Mouse (Mus musculus): ENCODE results near the gene Hoxa3.
A peak's percentile ranks its signal among the peaks of the same experiment; 100 is the strongest.

Hoxa3 gene

DNA sequence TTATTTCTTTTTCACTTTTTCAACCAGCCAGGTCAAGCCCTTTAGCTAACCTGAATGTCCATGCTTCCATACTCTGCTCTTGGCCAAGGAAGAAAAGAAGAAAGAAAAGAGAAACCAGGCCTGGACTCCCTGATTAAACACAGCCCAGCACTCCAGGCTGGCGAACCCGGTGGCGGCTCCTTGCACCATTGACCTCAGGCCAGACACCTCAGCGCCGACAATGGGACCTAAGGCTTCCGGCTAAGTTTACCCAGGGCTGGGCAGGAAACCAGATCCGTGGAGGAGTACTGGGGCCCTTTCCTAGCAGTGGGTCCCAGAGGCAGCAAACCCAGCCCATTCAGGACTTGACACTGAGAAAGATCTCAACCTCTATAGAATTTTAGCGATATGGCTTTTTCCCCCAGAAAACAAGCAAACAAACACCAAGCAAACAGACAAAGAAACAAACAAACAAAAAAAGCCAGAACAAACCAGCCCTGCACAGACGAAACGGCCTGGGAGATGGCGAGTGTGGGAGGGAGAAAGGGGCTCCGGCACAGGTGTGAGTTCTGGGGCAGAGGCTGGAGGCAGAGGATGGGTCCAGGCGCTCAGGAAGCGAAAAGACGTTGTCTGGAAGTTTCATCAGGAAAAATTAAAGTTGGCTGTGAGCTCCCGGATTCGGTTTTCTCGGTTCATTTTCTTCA is 18.9 kb upstream of the Hoxa3 start:
- no peak for DNase-seq (ENCODE audit: low spot score)

DNA sequence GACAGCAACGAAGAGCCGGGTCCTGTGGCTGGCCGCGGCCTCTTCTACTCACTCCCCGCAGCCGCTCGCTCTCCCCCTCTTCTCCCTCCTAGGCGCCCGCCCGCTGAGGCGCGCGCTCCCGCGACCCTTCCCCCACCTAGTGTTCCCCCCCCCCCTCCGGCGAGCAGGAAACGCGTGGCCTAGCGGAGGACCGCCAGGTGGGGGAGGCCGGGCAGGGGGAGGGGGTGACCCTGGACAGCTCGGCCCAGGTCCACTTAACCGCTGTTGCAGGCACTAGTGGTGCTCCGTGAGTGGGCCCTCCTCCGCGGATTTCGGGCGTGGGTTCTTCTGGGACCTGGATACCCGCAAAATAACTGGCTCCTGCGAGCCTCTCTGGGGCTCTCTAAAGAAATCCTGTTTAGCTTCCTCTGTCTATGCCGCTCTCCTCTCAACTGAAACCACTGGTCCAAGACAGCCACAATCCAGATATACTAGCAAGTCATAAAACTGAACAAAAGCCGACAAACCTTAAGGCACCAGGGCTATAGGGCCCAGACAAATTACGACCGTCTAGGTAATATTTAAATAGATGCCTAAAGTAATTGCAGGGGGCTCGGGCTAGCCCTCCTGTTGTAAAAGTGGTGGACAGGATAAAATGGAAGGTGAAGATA is 17.5 kb upstream of the Hoxa3 start, which contains the start of gene Hoxa9:
TSS of gene Hoxa9 (minus strand) at position 574 of the 650 bp plus-strand sequence.
- DNase-seq (ENCODE audit: low spot score) = no peak

DNA sequence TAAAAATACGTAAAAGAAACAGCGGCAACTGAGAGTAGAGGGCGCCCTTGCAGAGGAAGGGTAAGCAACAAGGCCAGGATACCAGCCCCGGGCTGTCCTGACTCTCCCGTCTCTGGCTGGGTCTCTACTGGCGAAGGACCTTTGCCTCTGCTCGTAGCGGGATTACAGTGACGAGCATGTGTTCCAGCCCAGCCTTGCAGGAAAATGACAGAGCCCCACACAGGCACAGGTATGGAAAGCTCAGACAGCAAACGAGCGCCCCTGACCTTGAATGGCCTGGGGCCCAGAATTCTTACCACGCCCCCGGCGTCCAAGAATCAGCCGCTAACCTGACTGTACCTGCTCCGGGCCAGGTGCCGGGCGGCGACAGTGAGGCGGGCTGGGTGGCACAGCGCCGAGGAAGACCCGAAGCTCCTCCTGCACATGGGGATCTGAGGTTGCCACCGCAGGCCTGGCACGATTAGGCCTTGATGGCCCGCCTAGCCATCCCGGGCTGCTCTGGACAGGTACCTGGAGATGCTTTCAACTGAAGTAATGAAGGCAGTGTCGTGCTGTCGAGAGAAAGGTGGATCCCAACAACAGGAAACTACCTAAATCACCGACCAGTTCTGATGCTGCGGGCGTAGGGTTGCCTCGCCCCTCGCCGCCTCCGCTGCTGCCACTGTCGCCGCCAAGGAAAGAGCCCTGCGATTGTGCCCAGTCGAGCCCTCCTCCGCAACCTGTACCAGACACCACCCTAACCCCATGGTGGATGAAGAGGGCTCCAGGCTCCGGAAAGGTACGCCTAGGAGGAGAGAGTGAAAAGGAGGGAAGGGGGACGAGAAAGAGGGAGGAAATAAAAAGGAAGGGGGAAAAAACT is 16.7 kb upstream of the Hoxa3 start:
- DNase-seq (ENCODE audit: low spot score) = no peak

DNA sequence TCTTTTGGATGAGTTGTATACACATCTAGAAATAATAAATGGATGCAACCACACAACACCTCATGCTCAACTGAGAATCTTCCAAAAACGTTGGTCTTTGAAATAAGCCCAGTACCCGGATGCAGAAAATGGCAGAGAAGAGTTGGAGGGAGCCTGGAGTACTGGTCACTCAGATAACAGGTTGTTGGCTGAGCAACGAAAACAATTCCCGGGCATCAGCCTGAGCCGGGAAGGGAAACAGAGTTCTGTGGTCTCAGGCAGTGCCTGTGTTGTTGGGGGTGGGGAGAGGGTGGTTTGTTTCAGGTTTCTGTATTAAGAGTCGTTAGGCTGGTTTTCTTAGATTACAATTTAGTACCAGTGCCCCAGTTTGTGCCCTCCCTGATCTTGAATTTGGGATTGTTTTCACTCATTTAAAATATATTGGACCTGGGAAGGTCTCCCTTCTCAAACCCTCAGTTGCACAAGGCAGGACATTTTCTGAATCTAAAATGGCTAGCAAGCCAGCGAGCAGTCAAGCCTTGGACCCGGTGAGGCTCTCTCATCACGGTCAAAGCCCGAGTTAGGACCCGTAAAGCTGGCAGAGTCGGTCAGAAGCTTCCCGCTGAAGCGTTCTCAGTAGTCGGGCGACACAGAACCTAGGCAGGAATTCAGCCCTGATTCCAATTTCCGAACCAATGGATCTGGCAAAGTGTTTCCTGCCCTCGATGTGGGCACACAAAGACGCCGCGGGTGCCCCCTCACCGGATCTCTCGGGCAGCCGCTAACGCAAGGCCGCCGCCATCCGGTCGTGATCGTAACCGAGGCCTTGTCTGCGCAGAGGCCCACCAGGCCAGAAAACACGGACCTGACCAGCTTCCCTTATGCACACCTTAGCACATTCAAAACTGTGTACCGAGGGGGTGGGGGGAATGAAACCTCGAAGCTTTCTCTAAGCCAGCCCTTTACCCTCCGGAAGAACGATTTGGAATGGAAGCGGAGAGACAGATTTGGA is 15.6 kb upstream of the Hoxa3 start:
- DNase-seq (ENCODE audit: low spot score) = no peak

DNA sequence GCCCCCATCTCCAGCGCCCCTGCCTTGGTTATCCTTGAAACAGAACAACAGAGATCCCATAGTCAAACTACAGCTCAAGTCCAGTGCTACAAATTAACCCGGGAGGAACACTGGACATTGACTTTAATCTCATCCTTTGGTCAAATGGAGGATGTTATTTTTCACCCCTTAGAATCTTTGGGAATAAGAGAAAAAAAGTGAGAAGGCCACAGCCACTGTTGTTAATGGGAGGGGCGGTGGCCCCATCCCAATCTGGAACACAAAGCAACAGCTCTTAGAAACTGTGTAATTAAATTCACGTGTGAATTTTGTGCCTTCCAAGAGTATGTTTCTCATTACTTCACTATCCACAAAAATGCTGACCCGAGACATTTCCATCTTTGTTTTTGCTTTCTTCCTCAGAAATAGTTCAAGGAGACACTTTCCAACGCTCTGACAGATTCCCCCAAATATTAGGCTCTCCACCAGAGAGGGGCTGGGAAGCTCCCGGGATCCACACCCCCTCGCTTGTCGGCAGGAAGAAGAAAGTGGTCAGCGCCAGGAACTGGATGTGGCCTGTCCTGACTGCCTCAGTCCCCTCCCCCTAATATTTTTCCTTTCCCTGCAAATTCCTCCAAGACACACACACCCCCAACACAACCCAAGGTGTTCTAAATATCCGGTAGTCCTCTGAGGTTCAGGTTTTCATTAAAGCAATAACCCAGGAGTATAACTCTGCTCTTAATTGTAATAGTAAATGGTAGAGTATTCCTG is 14.5 kb upstream of the Hoxa3 start:
- DNase-seq (ENCODE audit: low spot score) = no peak

DNA sequence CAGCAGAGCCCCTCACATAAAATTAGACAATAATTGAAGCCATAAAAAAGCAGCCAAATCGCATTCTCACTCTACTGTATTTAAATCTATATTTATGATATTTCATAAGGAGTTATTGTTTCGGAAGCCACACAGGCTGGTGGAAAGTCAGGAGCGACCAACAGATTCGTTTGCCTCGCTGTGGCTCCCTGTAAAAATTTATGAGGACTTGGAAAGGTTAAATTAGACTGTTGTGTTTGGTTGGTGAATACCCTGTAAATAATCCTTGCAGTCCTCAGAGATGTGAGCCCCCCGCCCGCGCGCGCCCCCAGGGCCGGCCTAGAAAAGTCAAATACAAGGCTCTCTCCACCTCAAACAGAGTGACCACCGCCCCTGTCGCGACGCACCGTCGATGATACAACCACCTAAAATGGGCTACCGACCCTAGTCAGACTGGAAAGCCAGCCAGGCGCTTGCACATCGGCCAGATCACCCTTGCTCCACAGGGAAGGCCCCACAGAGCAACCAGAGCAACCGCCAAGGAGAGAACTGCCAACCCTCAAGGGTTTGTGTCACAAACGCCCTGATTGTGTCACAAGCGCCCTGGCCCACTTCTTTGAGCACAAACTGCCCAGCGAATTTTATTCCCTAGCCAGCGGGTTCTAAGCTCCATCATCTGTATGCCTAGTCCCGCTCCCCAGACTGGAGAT is 13.6 kb upstream of the Hoxa3 start:
- DNase-seq (ENCODE audit: low spot score) = no peak

DNA sequence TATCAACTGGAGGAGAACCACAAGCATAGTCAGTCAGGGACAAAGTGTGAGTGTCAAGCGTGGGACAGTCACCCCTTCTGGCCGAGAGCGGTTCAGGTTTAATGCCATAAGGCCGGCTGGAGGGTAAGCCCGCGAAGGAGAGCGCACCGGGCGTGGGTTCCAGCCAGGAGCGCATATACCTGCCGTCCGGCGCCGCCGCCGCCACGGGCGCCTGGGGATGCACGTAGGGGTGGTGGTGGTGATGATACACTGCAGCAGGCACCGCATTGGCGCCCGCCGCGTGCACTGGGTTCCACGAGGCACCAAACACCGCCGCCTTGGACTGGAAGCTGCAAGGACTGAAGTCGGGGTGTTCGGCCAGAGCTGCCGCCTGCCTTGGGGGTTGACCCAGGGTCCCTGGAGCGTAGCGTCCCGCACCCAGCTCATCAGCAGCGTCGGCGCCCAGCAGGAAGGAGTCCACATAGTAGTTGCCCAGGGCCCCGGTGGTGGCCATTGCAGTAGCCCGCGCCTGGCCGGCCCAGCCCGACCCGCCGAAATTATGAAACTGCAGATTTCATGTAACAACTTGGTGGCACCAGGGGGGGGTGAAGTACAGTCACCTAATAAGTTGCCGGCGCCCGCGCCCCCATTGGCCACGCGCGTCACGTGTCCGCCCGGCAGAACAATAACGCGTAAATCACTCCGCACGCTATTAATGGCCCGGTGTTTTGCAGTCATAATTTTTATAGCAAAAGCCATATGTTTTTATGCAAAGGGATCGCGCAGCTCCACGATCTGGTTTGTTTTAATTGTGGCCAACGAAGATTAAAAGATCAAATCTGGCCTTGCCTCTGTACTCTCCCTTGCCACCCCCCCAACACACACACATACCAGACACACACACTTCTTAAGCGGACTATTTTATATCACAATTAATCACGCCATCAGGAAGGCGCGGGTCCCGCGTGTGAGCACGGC is 12.8 kb upstream of the Hoxa3 start:
- DNase-seq (ENCODE audit: low spot score) = no peak

DNA sequence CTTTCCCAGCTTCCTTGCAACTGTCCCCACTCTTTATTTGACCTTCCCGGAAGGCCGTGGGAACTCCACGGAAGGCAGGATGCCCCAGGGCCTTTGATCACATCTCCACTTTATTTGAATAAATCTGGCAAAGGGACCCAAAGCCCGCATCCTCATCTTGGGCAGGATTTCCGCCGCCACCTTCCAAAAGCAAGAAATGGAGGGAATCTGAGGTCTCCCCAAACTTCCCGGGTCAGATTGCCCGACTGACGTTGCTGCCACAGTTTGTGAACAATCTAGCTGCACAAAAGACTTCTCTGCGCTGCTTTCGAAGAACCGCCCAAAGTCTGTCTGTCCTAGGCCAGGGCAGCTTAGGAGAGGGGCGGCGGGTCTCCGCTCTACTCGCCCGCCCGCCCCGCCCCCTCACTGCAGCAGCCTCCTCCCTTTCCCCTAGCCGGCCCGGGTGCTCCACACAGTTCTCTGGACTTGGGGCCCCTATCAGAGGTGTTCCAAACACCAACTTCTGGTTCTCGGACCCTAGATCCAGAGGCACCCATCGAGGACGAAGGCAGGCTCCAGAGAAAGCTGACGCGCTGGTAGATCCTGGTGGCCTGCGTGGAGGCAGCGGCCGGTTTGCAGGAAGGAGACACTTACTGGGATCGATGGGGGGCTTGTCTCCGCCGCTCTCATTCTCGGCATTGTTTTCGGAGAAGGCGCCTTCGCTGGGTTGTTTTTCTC is 11.9 kb upstream of the Hoxa3 start:
- no peak for DNase-seq (ENCODE audit: low spot score)

DNA sequence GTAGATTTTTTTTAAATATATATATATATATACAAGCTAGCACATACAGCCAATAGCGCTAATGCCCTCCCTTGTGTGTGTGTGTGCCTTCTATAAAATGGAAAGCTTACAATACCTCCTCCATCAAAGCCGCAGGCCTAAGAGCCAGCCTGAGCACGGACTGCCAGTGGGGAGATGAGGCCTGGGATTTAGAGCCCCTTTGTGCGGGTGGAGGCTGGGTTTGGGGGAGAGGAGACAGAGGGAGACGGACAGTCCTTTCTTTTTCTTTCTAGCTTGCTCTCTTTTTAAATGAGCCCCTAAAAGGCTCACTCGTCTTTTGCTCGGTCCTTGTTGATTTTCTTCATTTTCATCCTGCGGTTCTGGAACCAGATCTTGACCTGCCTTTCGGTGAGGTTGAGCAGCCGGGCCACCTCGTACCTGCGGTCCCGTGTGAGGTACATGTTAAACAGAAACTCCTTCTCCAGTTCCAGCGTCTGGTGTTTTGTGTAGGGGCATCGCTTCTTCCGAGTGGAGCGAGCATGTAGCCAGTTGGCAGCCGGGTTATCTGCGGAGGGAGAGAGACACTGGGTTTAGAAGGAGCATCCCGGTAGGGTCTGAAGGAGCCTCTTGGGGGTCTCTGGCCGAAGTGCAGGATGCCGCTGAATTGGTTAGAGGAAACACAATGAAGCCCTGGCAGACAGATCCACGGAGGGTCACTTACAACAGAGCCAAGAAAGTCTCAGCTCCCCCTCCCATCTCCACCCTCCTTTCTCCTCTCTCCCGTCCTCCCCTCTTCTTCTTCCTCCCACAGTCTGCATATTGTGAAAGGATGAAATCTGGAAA is 11.0 kb upstream of the Hoxa3 start:
- DNase-seq (ENCODE audit: low spot score) = peak; percentile 33

DNA sequence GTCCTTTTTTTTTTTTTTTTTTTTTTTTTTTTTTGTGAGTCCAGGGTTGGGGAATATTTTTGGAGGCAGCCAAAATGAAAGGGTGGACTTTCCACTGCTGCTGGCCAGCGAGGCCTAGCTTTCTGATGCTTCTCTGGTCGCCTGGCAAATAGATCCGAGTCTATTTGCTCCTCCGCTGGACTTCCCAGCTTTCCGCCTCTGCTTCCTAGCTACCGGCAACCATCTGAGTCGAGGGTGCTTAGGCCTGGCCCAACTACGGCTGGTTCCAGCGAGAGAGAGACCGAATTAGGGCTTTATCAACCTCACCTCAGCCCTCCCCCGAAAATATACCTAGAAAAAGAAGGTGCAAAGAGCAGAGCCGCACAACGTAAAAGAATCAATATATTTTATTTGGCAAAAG is 9.6 kb upstream of the Hoxa3 start:
- peak; percentile 33 for DNase-seq (ENCODE audit: low spot score)

DNA sequence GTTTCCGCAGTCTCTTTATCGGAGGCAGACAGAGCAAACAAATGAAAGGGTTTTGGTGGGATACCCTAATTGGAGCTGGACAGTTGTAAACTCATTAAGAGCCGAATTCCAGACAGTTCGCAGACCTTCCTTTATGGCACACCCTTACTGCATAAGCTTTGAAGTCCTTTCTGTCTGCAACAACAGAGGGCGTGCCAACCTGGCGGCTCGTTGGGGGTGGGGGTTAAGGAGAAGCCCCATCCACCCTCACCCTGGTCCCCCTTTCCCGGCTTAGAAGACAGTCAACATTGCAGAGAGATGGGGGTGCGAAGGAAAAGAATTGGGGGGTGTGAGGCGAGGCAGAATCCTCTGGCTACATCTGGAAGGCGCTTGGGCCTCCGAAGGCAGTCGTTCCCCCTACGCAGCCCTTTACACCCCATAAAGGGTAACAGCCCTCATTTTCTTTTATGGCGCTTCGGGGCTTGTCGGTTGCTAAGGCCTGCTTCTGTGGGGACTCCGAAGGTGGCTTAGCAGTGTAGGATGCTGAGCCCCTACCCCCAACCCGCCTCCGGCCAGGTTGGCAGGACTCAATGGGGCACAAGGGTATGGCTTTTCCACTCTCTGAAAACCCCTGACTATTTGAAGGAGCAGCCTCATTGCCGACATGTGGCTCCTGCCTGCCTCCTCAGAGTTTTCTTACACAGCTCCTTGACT is 9.0 kb upstream of the Hoxa3 start:
- peak; percentile 50 for DNase-seq (ENCODE audit: low spot score)

DNA sequence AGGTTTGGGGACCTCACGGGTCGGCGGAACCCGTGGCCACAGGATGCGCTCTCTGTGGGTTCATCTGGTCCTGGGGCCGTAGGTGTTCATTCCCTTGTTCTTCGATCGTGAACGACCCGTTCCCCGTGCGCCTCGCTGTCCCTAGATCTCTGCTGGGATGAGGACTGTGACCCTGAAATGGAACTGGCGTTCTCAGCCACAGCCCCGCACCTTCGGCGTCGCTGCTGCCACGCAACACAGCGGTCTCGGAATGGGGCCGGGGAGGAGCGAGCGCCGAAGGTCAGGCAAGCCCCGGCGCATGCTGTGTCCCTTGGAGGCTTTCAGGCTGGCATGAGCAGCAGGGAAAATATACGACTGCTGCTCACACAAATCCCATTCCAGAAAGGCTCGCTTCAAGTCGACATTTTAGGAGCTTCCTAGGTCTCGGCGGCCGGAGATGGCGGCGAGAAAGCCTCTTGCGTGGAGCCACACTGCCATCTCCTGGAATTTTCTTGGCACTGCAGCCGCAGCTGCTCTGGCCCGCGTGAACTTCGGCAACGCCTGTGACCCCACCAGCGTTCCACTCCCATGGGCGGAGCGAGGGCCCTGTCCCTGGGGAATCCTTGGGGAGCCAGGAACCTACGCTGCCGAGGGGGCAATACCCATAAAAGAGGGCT is 8.3 kb upstream of the Hoxa3 start, which contains the start of gene Hoxa7:
TSS of gene Hoxa7 (minus strand) at position 518 of the 656 bp plus-strand sequence.
- DNase-seq (ENCODE audit: low spot score) = peak; percentile 93

DNA sequence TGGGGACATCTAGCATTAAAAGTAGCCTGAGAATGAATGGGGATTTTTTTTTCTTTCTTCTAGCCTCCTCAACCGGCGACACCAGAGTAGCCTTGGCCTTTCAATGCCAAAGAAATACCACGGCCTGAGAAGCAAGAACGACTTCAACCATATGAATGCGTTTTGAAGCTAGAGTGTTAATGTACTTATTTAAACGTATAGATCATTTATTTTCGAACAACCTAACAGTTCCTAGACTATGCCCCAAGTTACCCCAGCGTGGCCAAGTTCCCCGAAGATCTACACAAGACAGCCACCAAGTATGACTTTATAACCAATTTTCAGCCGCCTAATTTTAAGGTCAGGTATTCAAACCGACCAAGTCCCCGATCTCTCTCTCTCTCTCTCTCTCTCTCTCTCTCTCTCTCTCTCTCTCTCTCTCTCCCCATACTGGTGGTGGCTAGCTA is 7.8 kb upstream of the Hoxa3 start:
- DNase-seq (ENCODE audit: low spot score) = no peak

DNA sequence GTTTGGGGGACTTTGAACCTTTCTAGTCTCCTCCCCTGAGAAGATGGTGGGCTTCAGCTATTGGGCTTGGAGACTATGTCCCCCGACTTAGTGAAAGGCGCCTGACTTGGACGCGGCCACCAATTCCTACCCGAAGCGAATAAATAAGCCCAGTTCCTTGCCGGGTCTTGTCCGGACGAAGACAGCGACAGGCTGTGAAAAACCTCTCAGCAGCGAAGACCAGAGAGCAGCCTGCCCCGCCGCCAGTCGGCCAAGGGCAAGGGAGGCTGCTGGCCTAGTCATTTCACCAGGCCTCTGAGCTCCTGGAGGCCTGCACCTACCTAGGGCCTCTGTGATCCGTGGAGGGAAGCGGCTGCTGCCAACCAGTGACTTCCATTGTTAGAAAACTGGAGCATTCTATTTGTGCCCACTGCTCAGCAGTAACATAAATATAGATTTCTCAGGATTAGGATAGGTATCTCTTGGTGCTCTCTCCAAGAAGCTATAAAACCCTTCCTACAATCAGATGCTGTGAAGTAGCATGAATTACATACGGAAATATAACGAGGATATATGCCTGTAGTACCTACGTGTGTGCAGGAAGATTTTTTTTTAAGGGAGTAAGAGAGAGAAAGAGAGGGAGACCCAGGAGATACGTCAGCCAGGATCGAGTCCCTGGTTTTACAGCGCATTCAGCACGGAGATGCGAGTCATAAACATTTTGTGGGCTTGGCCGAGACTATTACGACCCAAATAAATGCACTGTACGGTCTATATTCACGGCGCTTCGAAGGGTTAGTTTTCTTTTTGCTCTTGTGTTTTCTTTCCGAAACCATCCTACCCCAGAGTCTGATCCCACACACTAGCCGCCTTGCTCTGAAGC is 7.1 kb upstream of the Hoxa3 start:
- DNase-seq (ENCODE audit: low spot score) = peak; percentile 39

DNA sequence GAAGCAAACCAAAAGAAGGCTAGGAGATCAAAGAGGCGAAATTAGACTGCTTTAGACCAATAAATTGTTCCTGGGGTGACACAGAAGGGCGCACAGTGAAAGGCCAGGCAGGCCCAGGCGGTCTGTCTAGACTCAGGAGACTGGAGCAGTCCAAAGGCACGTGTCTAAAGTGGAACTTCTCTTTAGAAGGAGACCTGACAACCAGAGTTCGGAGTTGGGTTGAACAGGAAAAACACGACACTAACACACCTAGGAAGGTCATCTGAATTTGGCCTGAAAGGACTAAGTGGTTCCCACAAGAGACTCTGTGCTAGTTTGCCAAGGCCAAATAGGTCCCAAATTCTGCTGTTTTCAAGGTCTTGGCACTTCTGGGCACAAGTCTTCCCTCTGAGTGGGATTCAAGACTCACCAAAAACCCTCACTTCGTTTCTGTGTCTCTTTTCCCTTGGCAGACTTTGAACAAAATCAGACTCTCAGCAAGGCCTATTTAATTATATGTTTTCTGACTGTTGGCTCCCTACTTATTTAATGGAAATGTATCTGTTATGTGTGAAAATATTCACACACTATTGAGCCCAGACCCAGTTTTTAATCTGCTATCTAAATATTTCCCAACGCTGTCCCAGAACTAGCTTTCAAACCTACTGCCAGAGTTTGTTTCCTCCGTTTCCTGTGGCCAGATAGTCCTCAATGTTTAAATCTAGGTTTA is 6.3 kb upstream of the Hoxa3 start:
- DNase-seq (ENCODE audit: low spot score) = peak; percentile 36
